Mouse (Mus musculus): ENCODE measurements around the gene Rela. TPM values are rescaled to one million over a fixed set of nuclear protein-coding genes. Genes with fewer than 3 reads are reported as not detected.

Rela gene
- polyA plus RNA-seq, 1 experiment from 2014 or later = 21.3 TPM

- ATAC-seq (no peak), DNase-seq (no peak)
- TF ChIP-seq EP300 (IDR thresholded peaks at IDR 0.05; ENCODE audit: low read depth) (no peak), CTCF (IDR thresholded peaks at IDR 0.05; ENCODE audit: low read depth) (no peak)
- H3K36me3 ChIP-seq (replicated peaks; ENCODE audit: insufficient read depth, low read length) = peaks cover 18% of the 10 kb centered on the region
- peaks cover 44% of the 10 kb centered on the region for H3K4me1 ChIP-seq (ENCODE audit: insufficient read depth)
- H3K27me3 ChIP-seq (ENCODE audit: insufficient read depth, low read length) = no peaks in the 10 kb centered on the region
- H3K9me3 ChIP-seq (ENCODE audit: low read length) = no peaks in the 10 kb centered on the region
- WGBS (ENCODE audit: insufficient replicate concordance) = 37% methylated on average over 15 of the region's 15 CpGs
- H3K27ac ChIP-seq (ENCODE audit: low read depth) = peak overlapping the region; percentile 97
- peak overlapping the region; percentile 91 for H3K4me3 ChIP-seq (ENCODE audit: low read depth, low read length)
- H3K4me2 ChIP-seq (ENCODE audit: low read depth, low read length) = peak overlapping the region; percentile 100
- peak overlapping the region; percentile 76 for H3K9ac ChIP-seq (replicated peaks)
Measured at GRCm38 (mm10) chr19:5690343-5690735, 53.1 kb downstream of the Rela start.

DNA sequence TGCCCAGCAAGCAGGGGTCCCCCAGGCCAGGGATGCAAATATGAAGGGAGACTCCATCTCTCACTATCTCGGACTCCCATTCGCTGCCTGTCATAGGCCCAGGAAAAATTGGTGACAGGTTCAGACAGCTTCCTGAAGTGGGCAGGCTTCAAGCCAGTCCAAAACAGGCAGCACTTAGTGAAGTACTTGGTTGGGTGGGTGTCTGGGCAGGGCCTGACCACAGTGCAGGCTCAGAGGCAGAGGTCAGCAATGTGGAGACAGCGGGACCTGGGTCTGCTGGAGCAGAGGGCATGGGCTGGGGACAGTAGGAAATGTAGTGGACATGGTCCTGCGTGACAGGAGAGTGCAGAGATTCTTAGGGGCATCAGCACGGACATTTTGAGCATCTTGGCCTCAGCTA is 54.3 kb downstream of the Rela start:
- peaks cover 23% of the 10 kb centered on the region for H3K36me3 ChIP-seq (replicated peaks; ENCODE audit: insufficient read depth, low read length)
- 43% methylated on average over 5 of the region's 5 CpGs for WGBS (ENCODE audit: insufficient replicate concordance)
- DNase-seq (no peak), ATAC-seq (no peak)
- H3K9me3 ChIP-seq (ENCODE audit: low read length) = no peaks in the 10 kb centered on the region
- H3K9ac ChIP-seq (replicated peaks) = peak overlapping the region; percentile 76
- peaks cover 44% of the 10 kb centered on the region for H3K4me1 ChIP-seq (ENCODE audit: insufficient read depth)
- no peaks in the 10 kb centered on the region for H3K27me3 ChIP-seq (ENCODE audit: insufficient read depth, low read length)
- peak overlapping the region; percentile 100 for H3K4me2 ChIP-seq (ENCODE audit: low read depth, low read length)
- TF ChIP-seq CTCF (IDR thresholded peaks at IDR 0.05; ENCODE audit: low read depth) (no peak), EP300 (IDR thresholded peaks at IDR 0.05; ENCODE audit: low read depth) (no peak)
- H3K4me3 ChIP-seq (ENCODE audit: low read depth, low read length) = peak overlapping the region; percentile 91
- H3K27ac ChIP-seq (ENCODE audit: low read depth) = peak overlapping the region; percentile 97

- TF ChIP-seq EP300 (IDR thresholded peaks at IDR 0.05; ENCODE audit: low read depth) (no peak), CTCF (IDR thresholded peaks at IDR 0.05; ENCODE audit: low read depth) (no peak)
- ATAC-seq (no peak), DNase-seq (peak; percentile 42)
- Histone ChIP-seq H3K4me1 (ENCODE audit: insufficient read depth) (peaks cover 42% of the 10 kb centered on the region), H3K36me3 (replicated peaks; ENCODE audit: insufficient read depth, low read length) (peaks cover 29% of the 10 kb centered on the region), H3K9ac (replicated peaks) (peak overlapping the region; percentile 76), H3K27ac (ENCODE audit: low read depth) (peak overlapping the region; percentile 97), H3K9me3 (ENCODE audit: low read length) (no peaks in the 10 kb centered on the region), H3K27me3 (ENCODE audit: insufficient read depth, low read length) (no peaks in the 10 kb centered on the region), H3K4me2 (ENCODE audit: low read depth, low read length) (peak overlapping the region; percentile 100), H3K4me3 (ENCODE audit: low read depth, low read length) (peak overlapping the region; percentile 91)
- WGBS (ENCODE audit: insufficient replicate concordance) = 38% methylated on average over 10 of the region's 10 CpGs
Measured at GRCm38 (mm10) chr19:5692086-5692912, 55.0 kb downstream of the Rela start.

GRCm38 (mm10) chr19:5692913-5693396 is 55.7 kb downstream of the Rela start:
- peak overlapping the region; percentile 91 for H3K4me3 ChIP-seq (ENCODE audit: low read depth, low read length)
- H3K9me3 ChIP-seq (ENCODE audit: low read length) = no peaks in the 10 kb centered on the region
- TF ChIP-seq EP300 (IDR thresholded peaks at IDR 0.05; ENCODE audit: low read depth) (no peak), CTCF (IDR thresholded peaks at IDR 0.05; ENCODE audit: low read depth) (no peak)
- no peak for DNase-seq
- H3K9ac ChIP-seq (replicated peaks) = peak overlapping the region; percentile 76
- H3K27me3 ChIP-seq (ENCODE audit: insufficient read depth, low read length) = no peaks in the 10 kb centered on the region
- H3K4me1 ChIP-seq (ENCODE audit: insufficient read depth) = peaks cover 37% of the 10 kb centered on the region
- peak overlapping the region; percentile 97 for H3K27ac ChIP-seq (ENCODE audit: low read depth)
- ATAC-seq = no peak
- 56% methylated on average over 10 of the region's 10 CpGs for WGBS (ENCODE audit: insufficient replicate concordance)
- H3K4me2 ChIP-seq (ENCODE audit: low read depth, low read length) = peak overlapping the region; percentile 100
- H3K36me3 ChIP-seq (replicated peaks; ENCODE audit: insufficient read depth, low read length) = peaks cover 36% of the 10 kb centered on the region

GRCm38 (mm10) chr19:5693801-5694200 is 56.5 kb downstream of the Rela start:
- H3K4me3 ChIP-seq (ENCODE audit: low read depth, low read length) = no peak overlapping the region
- peaks cover 44% of the 10 kb centered on the region for H3K36me3 ChIP-seq (replicated peaks; ENCODE audit: insufficient read depth, low read length)
- H3K27me3 ChIP-seq (ENCODE audit: insufficient read depth, low read length) = no peaks in the 10 kb centered on the region
- no peak overlapping the region for H3K4me2 ChIP-seq (ENCODE audit: low read depth, low read length)
- no peaks in the 10 kb centered on the region for H3K9me3 ChIP-seq (ENCODE audit: low read length)
- WGBS (ENCODE audit: insufficient replicate concordance) = 80% methylated on average over 6 of the region's 6 CpGs
- TF ChIP-seq CTCF (IDR thresholded peaks at IDR 0.05; ENCODE audit: low read depth) (no peak), EP300 (IDR thresholded peaks at IDR 0.05; ENCODE audit: low read depth) (no peak)
- H3K27ac ChIP-seq (ENCODE audit: low read depth) = no peak overlapping the region
- ATAC-seq (no peak), DNase-seq (no peak)
- H3K4me1 ChIP-seq (ENCODE audit: insufficient read depth) = peaks cover 35% of the 10 kb centered on the region
- no peak overlapping the region for H3K9ac ChIP-seq (replicated peaks)

DNA sequence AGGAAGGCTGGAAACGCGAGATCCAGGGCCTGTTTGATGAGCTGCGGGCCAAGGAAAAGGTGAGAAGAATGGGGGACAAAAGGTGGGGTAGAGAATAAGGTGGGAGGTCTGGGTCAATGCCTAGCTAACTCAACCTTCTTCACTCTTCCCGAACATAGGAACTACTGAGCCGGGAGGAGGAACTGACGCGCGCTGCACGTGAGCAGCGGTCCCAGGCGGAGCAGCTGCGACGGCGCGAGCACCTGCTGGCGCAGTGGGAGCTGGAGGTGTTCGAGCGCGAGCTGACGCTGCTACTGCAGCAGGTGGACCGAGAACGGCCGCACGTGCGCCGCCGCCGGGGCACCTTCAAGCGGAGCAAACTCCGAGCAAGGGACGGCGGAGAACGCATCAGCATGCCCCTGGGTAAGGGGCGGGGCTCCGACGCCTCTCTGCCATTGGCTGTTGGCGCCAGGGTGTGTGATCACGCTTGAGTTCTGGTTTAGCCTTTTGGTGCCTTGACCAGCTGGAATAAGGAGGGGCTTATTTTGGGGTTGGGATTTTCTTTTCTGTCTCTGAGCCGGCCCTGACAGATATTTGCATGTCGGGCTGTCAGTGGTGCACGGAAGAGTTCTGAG is 58.7 kb downstream of the Rela start:
- ATAC-seq (no peak), DNase-seq (no peak)
- H3K27me3 ChIP-seq (ENCODE audit: insufficient read depth, low read length) = no peaks in the 10 kb centered on the region
- TF ChIP-seq EP300 (IDR thresholded peaks at IDR 0.05; ENCODE audit: low read depth) = no peak
- no peak for TF ChIP-seq CTCF (IDR thresholded peaks at IDR 0.05; ENCODE audit: low read depth)
- H3K4me3 ChIP-seq (ENCODE audit: low read depth, low read length) = no peak overlapping the region
- WGBS (ENCODE audit: insufficient replicate concordance) = 80% methylated on average over 41 of the region's 41 CpGs
- H3K4me1 ChIP-seq (ENCODE audit: insufficient read depth) = peaks cover 26% of the 10 kb centered on the region
- no peaks in the 10 kb centered on the region for H3K9me3 ChIP-seq (ENCODE audit: low read length)
- no peak overlapping the region for H3K27ac ChIP-seq (ENCODE audit: low read depth)
- no peak overlapping the region for H3K9ac ChIP-seq (replicated peaks)
- H3K36me3 ChIP-seq (replicated peaks; ENCODE audit: insufficient read depth, low read length) = peaks cover 66% of the 10 kb centered on the region
- no peak overlapping the region for H3K4me2 ChIP-seq (ENCODE audit: low read depth, low read length)

Small RNAs within 50 kb of the gene (microRNA-seq; reads per million reads assigned to microRNA genes)
- gene Mir6987 = not detected

Other genes starting within 250 kb of the Rela start
- gene Sart1, start 248.8 kb upstream of the Rela start, polyA plus RNA-seq (2015; fragmentation: Nextera tagmentation; extraction: Ambion mirVana) = 20.8 and 24.0 TPM in 2 replicates
- 0.14 TPM in 1 of 2 replicates, not detected in the other for gene Tsga10ip, start 235.0 kb upstream of the Rela start, polyA plus RNA-seq (2015; fragmentation: Nextera tagmentation; extraction: Ambion mirVana)
- gene Drap1, start 212.5 kb upstream of the Rela start, polyA plus RNA-seq (2015; fragmentation: Nextera tagmentation; extraction: Ambion mirVana) = 71.5 and 74.2 TPM in 2 replicates
- gene AI837181, start 212.3 kb upstream of the Rela start, polyA plus RNA-seq (2015; fragmentation: Nextera tagmentation; extraction: Ambion mirVana) = 15.8 and 16.1 TPM in 2 replicates
- not detected in 2 replicates for gene Fosl1, start 189.9 kb upstream of the Rela start, polyA plus RNA-seq (2015; fragmentation: Nextera tagmentation; extraction: Ambion mirVana)
- gene Ccdc85b, start 179.6 kb upstream of the Rela start, polyA plus RNA-seq (2015; fragmentation: Nextera tagmentation; extraction: Ambion mirVana) = 1.6 and 2.1 TPM in 2 replicates
- 35.6 and 35.7 TPM in 2 replicates for gene Fibp, start 176.9 kb upstream of the Rela start, polyA plus RNA-seq (2015; fragmentation: Nextera tagmentation; extraction: Ambion mirVana)
- gene Ctsw, start 169.0 kb upstream of the Rela start, polyA plus RNA-seq (2015; fragmentation: Nextera tagmentation; extraction: Ambion mirVana) = 1.4 and 1.9 TPM in 2 replicates
- 8.1 and 9.2 TPM in 2 replicates for gene Efemp2, start 163.5 kb upstream of the Rela start, polyA plus RNA-seq (2015; fragmentation: Nextera tagmentation; extraction: Ambion mirVana)
- gene Mus81, start 149.1 kb upstream of the Rela start, polyA plus RNA-seq (2015; fragmentation: Nextera tagmentation; extraction: Ambion mirVana) = 8.6 and 11.9 TPM in 2 replicates
- 841 and 843 TPM in 2 replicates for gene Cfl1, start 147.0 kb upstream of the Rela start, polyA plus RNA-seq (2015; fragmentation: Nextera tagmentation; extraction: Ambion mirVana)
- gene 1700020D05Rik, start 133.7 kb upstream of the Rela start, polyA plus RNA-seq (2015; fragmentation: Nextera tagmentation; extraction: Ambion mirVana) = not detected in 2 replicates
- 2.6 and 3.0 TPM in 2 replicates for gene Snx32, start 126.9 kb upstream of the Rela start, polyA plus RNA-seq (2015; fragmentation: Nextera tagmentation; extraction: Ambion mirVana)
- gene Ovol1, start 76.8 kb upstream of the Rela start, polyA plus RNA-seq (2015; fragmentation: Nextera tagmentation; extraction: Ambion mirVana) = 0.06 TPM in 1 of 2 replicates, not detected in the other
- 3.1 and 3.4 TPM in 2 replicates for gene Ap5b1, start 69.5 kb upstream of the Rela start, polyA plus RNA-seq (2015; fragmentation: Nextera tagmentation; extraction: Ambion mirVana)
- gene Rnaseh2c, start 35.6 kb upstream of the Rela start, polyA plus RNA-seq (2015; fragmentation: Nextera tagmentation; extraction: Ambion mirVana) = 78.4 and 79.1 TPM in 2 replicates
- gene Kat5, start 27.2 kb upstream of the Rela start, polyA plus RNA-seq (2015; fragmentation: Nextera tagmentation; extraction: Ambion mirVana) = 15.1 and 15.8 TPM in 2 replicates
- 14.1 and 15.3 TPM in 2 replicates for gene Sipa1, start 26.2 kb downstream of the Rela start, polyA plus RNA-seq (2015; fragmentation: Nextera tagmentation; extraction: Ambion mirVana)
- 10.4 and 12.5 TPM in 2 replicates for gene Map3k11, start 51.3 kb downstream of the Rela start, polyA plus RNA-seq (2015; fragmentation: Nextera tagmentation; extraction: Ambion mirVana)
- 5.2 and 5.6 TPM in 2 replicates for gene Pcnx3, start 51.4 kb downstream of the Rela start, polyA plus RNA-seq (2015; fragmentation: Nextera tagmentation; extraction: Ambion mirVana)
- gene Kcnk7, start 66.9 kb downstream of the Rela start, polyA plus RNA-seq (2015; fragmentation: Nextera tagmentation; extraction: Ambion mirVana) = 0.17 and 0.18 TPM in 2 replicates
- 38.5 and 42.5 TPM in 2 replicates for gene Ehbp1l1, start 88.8 kb downstream of the Rela start, polyA plus RNA-seq (2015; fragmentation: Nextera tagmentation; extraction: Ambion mirVana)
- 28.9 and 31.0 TPM in 2 replicates for gene Fam89b, start 92.2 kb downstream of the Rela start, polyA plus RNA-seq (2015; fragmentation: Nextera tagmentation; extraction: Ambion mirVana)
- gene Ltbp3, start 103.4 kb downstream of the Rela start, polyA plus RNA-seq (2015; fragmentation: Nextera tagmentation; extraction: Ambion mirVana) = 1.3 and 1.4 TPM in 2 replicates
- 16.9 and 17.0 TPM in 2 replicates for gene Scyl1, start 133.9 kb downstream of the Rela start, polyA plus RNA-seq (2015; fragmentation: Nextera tagmentation; extraction: Ambion mirVana)
- gene Frmd8, start 237.8 kb downstream of the Rela start, polyA plus RNA-seq (2015; fragmentation: Nextera tagmentation; extraction: Ambion mirVana) = 8.5 and 9.0 TPM in 2 replicates
- 8.4 and 9.1 TPM in 2 replicates for gene Slc25a45, start 240.3 kb downstream of the Rela start, polyA plus RNA-seq (2015; fragmentation: Nextera tagmentation; extraction: Ambion mirVana)

Data from liver, postnatal 0 days (tissue).